Mouse (Mus musculus) embryo, embryonic 11 days (tissue): ENCODE data around the gene Lrsam1.

Source experiments
- DNase-seq: peaks from one replicate; pipeline ENCODE4 v3.0.0-alpha.2; 2015

Gene Lrsam1

DNA sequence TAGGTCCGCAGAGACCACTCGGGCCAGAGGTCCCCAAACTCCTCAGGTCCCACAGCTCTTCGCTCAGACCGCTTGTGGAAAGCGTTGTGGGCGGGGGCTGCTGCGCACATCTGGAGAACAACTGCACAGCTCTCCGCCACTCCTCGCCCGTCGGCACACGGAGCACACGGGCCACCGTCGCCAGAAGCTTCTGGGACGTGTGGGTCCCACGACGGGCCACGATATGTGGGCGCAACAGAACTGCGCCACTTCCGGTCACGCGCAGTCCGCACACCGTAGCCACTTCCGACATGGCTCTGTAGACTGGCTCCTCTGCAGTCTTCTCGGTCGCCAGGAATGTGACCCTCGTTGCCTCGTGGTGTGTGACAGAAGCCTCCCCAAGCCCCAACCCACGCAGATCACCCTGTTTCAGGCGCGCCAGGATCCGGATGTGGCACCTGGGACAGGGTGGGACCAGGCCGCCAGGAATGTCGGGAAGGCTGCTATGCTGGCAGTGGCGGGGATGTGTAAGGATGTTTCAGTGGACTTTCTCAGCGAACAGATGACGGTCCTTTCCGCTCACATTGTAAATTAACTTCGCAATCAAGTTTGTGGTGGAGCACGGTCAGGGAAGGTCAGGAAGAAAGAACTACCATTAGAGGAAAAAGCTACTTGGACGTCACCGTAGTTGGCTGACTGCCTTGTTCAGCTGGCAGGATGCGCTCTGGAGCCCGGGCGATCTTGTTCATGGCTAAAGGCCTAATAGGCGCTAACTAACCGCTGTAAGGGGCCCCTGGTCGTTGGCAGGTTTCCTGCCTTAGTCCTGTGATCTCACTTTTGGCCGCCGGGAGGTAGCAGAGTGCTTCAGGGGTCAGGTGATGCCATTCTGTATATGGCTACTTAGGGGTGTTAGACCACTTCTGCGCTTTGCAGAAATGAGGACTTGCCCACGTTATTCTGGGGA is 5.5 kb upstream of the Lrsam1 start:
- DNase-seq: peak; percentile 93

DNA sequence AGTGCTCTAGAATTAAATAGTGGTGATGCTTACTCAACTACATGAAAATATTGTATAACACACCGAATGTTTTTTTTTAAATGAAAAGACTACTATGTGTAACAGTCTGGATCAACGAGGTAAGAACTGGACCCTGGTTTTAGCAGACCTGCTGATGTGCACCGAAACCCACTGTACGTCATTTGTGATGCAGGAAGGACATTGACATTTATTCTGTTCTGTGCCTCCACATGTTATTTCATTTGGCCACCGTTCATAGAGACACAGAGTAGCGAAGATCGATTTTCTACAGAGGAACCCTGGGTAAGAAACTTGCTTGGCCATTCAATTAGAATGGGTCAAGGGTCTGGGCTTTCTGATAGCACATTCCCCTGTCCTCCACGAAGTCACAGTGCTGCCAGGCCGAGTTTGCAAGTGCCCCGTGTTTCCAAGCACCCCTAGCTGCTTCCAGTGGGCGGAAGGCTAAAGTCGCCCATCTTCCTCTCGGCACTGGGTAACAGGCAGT is 4.8 kb upstream of the Lrsam1 start:
- DNase-seq: no peak

- DNase-seq: peak; percentile 20
Measured at GRCm38 (mm10) chr2:32965511-32966183, 4.2 kb upstream of the Lrsam1 start.

DNA sequence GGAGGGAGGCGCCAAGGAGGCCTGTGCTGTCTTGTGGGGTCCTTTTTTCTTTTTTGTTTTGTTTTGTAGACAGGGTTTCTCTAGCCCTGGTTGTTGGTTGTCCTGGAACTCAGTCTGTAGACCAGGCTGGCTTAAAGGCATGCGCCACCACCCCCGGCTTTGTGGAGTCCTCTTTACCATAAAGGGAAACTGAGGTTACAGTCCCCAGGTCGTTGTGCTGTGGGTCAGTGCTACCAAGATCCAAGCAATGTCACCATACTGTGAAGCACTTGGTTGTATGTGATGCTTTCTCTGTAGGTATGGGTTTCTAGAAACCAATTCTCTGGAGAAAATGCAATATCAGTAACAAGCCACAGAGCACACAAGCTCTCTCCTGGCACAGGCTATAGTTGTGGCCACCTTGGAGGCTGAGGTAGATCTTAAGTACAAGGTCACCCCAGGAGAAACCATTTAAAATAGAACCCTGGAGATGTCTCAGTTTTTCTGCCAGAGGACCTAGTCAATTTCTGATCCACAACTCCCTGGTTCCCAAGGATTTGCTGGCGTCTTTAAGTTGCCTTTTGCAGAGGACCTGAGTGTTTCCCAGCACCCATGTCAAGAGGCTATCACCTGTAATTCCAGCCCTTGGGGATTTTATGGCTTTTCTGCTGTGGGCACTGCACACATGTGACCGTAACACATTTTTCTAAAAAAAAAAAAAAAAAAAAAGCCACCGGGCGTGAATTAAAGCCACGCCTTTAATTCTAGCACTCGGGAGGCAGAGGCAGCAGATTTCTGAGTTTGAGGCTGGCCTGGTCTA is 3.4 kb upstream of the Lrsam1 start:
- no peak for DNase-seq

GRCm38 (mm10) chr2:32963981-32964380 is 2.6 kb upstream of the Lrsam1 start:
- no peak for DNase-seq

GRCm38 (mm10) chr2:32963544-32963943 is 2.1 kb upstream of the Lrsam1 start:
- DNase-seq: no peak

GRCm38 (mm10) chr2:32962875-32963220 is 1.4 kb upstream of the Lrsam1 start:
- DNase-seq: no peak

DNA sequence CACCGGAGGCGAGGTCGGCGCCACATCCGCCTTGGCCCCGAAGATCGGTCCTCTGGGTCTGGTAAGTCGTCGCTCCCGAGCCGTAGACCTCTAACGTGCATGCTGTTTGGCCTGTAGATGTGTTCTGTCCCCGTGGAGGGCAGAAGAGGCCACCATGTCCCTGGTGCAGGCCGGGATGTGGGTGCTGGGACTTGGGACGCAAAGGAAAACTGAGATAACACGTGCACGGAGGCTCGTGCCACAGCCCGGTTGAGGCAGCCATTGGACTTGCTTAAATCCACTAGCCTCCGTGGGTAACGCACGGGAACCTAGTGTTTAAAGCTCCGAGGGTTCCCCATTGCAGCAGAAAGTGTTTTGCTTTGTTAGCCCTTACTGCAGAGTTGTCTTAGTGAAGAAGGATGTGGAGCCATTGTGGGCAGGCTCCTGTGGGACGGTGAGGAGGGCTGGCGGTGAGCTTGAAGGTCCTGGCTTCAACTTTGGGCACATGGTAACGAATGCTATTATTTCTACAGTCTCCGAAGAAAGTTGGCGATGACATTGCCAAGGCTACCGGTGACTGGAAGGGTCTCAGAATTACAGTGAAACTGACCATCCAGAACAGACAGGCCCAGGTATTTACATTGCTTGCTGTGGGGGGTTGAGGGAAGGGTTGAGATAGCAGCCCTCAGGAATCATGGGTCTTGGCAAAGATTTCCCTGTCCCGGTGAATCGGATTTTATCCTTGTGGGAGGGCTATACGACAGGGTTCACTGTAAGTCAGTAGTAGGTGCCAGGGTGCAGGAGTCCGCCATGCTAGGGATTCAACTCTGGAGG is 854 bp upstream of the Lrsam1 start:
- DNase-seq: no peak

- DNase-seq: no peak
Measured at GRCm38 (mm10) chr2:32960273-32960672, 1.1 kb downstream of the Lrsam1 start.

DNA sequence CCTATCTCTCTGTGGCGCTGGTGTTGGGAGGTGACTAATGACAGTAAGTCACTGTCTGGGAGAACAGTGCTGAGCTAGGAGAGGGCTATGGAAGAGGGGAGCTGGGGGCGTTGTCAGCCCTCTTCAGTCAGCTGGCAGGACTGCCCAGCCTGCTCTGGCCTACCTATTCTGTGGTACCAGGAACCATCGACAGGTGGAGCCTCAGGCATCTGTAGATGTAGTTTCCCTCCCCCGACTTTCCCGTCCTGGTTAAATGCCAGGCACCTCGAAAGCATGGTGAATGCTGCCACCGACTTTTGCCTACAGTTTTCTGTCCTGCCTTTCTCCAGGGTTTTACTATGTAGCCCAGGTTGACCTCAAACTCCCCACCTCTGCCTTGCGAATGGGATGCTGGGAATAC is 4.1 kb downstream of the Lrsam1 start:
- DNase-seq: peak; percentile 24

DNA sequence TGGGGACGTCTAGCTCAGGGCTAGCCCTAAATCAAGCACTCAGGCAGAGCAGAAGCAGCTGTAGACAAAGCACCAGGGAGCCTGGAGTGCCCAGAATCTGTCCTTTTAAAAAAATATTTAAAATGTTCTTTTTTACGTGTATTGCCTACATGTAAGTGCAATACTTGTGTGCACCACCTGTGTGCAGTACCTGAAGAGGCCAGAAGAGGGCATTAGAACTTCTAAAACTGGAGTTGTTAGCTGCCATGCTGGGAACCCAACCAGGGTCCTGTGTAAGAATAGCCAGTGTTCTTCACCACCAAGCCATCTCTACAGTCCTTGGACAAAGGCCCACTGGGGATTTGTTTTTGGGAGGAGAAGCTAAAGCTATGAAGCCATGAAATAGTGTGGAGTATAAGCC is 6.8 kb downstream of the Lrsam1 start:
- DNase-seq: no peak

- no peak for DNase-seq
Measured at GRCm38 (mm10) chr2:32947454-32947853, 14.0 kb downstream of the Lrsam1 start.

DNA sequence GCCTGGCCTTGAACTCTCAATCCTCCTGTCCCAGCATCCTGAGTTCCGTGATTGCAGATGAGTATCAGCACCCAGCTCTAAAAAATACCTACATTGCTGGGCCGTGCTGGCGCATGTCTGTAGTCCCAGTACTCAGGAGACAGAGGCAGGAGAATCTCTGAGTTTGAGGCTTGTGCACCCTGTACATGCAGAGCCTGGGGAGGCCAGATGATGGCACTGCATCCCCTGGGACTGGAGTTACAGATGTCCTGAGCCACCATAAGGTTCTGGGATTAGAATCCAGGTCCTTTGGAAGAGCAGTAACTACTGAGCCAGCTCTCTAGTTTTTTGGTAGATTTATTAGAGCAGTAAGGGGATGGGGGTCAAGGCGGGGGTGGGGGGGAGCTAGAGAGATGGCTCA is 20.9 kb downstream of the Lrsam1 start:
- no peak for DNase-seq

DNA sequence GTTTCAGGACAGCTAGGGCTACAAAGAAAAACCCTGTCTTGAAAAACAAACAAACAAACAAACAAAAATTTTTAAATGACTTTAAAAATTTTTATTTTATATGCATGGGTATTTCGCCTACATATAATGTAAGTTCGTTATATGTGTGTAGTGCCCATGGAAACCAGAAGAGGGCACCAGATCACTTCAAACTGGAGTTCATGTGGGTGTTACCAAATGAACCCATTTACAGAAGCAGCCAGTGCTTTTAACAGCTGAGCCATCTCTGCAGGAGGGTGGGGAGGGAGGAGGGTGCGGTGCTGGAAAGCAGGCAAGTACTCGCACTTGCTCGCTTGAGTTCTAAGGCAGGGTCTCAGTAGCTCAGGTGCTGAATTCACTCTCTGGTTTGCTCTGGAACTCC is 22.0 kb downstream of the Lrsam1 start:
- peak; percentile 62 for DNase-seq

- no peak for DNase-seq
Measured at GRCm38 (mm10) chr2:32938741-32939140, 22.7 kb downstream of the Lrsam1 start.

DNA sequence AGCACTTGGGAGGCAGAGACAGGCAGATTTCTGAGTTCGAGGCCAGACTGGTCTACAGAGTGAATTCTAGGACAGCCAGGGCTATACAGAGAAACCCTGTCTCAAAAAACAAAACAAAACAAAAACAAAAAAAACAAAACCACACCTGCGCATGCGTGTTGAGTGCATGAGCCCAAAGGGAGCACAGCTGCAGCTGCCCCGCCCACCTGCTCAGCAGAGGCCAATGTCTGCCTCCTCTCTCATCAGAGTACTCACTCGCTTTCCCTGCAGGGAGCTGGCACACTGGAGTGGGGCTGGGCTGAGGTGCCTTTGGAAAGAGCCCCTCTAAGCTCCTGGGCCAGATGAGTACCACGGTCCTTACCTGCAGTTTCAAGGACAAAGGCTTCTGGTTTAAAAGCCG is 29.7 kb downstream of the Lrsam1 start:
- no peak for DNase-seq

DNA sequence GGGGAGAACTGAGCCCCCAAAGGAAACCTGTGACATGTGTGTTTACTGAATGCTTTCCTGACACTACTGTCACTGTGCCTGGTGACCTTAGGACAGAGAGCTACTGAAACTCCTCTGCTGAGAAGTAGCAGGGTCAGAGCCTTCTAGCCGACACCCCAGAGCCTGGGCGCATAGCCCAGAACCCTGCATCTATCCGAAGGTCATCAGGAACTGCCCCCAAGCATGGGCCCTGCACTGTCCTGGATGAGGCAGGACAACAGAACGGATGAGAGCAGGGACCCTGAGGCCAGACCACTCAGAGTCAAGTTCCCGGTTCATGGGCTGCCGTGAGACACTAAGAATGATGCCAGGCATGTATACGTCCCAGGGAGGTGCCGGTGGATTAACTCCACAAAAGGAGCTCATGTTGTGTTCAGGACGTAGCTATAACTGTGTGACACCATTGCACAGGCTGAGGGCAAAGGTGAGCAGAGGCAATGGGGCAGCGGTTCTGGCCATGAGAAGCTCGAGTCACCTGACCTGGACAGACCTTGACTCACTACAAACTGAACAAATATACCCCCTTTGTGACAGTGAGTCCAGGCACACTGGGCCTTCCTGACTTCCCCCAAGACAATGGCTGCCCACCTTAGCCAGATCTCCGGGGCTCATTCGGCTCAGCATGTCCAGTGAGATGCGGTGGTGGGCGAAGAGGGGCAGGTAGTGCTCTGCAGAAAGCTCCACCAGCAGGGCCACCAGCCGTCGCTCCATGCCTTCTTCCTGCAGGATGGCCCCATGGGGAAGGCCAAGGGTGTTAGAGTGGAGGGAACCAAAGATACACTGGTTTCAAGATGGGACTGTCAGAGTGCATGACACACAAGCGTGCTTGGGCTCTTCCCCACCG is 32.2 kb downstream of the Lrsam1 start:
- DNase-seq: no peak

GRCm38 (mm10) chr2:32928235-32928946 is 33.0 kb downstream of the Lrsam1 start:
- DNase-seq: peak; percentile 80

DNA sequence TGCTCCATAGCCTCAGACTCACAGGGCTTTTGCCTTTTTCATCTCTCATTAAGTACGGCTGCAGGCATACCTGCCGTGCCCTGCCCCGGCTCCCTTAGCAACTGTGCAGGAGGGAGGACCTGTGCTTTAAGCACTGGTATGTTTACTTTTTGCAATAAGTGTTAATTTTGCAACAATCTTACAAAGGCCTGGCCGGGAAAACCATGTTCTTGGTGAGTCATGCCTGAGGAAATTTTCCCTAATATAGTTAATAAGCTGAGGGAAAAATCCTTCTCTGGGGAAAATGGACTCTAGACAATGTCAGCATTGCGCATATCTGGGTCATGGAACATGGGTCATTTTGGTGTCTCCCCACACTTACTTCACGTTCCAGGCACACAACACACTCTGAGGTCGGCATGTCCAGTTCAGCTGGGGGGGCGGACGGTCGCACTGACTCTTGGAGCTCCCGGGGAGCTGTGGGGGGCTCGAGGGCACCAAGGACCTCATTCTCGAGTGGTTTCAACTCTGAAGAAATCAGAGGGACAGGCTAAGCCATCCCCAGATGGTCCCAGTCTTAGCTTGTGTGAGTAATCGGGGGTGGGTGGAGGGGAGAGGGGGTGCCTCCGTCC is 33.7 kb downstream of the Lrsam1 start:
- DNase-seq: no peak
